In genomic region chr2:121288901-121289729, GRCm38 (mm10) we compare ENCODE assay signal across 8 mouse cellular contexts. TPM values are rescaled to one million over a fixed set of nuclear protein-coding genes. Genes with fewer than 3 reads are reported as not detected.
DNase-seq lines count a peak whose midpoint lies in the region; ATAC-seq and TF ChIP-seq lines count a peak whose summit lies in the region.

Map1a (plus strand) TSS chr2:121289600.

- in situ Hi-C loops in ES-E14 (cut with MboI; ENCODE audit: low sequenced_read_pairs in 2 of 2, unreplicated experiment in 2 of 2) = no loop called here

- WGBS in forebrain, embryonic 16.5 days = under 1% methylated on average over 48 of the region's 48 CpGs
- 2% methylated on average over 48 of the region's 48 CpGs for WGBS in lung, embryonic 14.5 days
- under 1% methylated on average over 48 of the region's 48 CpGs for WGBS in olfactory bulb, adult 2 months
- WGBS in thymus, adult 2 months = 4% methylated on average over 48 of the region's 48 CpGs

- H3K9me3 ChIP-seq in ES-E14 (ENCODE audit: control insufficient read depth, insufficient read depth, low read depth, low read length) = no peaks in the 10 kb centered on the region
- H3K9me3 ChIP-seq in forebrain, embryonic 16.5 days (ENCODE audit: control insufficient read depth, low read length) = no peaks in the 10 kb centered on the region
- H3K9me3 ChIP-seq in lung, embryonic 14.5 days (ENCODE audit: low read depth, low read length) = no peaks in the 10 kb centered on the region

- H3K27me3 ChIP-seq in forebrain, embryonic 16.5 days (replicated peaks; ENCODE audit: control insufficient read depth, insufficient read depth, low read length) = no peaks in the 10 kb centered on the region
- H3K27me3 ChIP-seq in lung, embryonic 14.5 days (ENCODE audit: insufficient read depth, low read length) = peaks cover 24% of the 10 kb centered on the region
- no peaks in the 10 kb centered on the region for H3K27me3 ChIP-seq in thymus, adult 2 months (ENCODE audit: control insufficient read depth, insufficient read depth, low read length)

- DNase-seq in ES-E14 (ENCODE audit: low read depth, low spot score) = peak; percentile 93
- peak; percentile 99 for DNase-seq in cerebellum, adult 11-12 months
- peak; percentile 85 to 86 for DNase-seq in heart, postnatal 36 days
- peak; percentile 97 to 98 for DNase-seq in layer of hippocampus, adult 2 months (ENCODE audit: low spot score in 2 of 2)
- DNase-seq in lung, embryonic 14.5 days = peak; percentile 98
- peak; percentile 85 for DNase-seq in thymus, adult 2 months

- peak within 1 kb of the TSS; percentile 60 to 76 for H3K4me3 ChIP-seq in ES-E14 (ENCODE audit: insufficient read depth in 1 of 2, low read depth in 1 of 2, low read length in 2 of 2, poor library complexity in 1 of 2, severe bottlenecking in 1 of 2)
- peak within 1 kb of the TSS; percentile 75 for H3K4me3 ChIP-seq in forebrain, embryonic 16.5 days (replicated peaks; ENCODE audit: low read length)
- peak within 1 kb of the TSS; percentile 65 for H3K4me3 ChIP-seq in layer of hippocampus, adult 2 months
- H3K4me3 ChIP-seq in lung, embryonic 14.5 days (ENCODE audit: low read depth, low read length) = peak within 1 kb of the TSS; percentile 38
- peak within 1 kb of the TSS; percentile 88 for H3K4me3 ChIP-seq in olfactory bulb, adult 2 months (ENCODE audit: insufficient read depth, low read depth, low read length)
- H3K4me3 ChIP-seq in thymus, adult 2 months (ENCODE audit: control insufficient read depth, insufficient read depth, low read length) = peak within 1 kb of the TSS; percentile 43

- H3K4me2 ChIP-seq in forebrain, embryonic 16.5 days (ENCODE audit: low read length) = peak within 1 kb of the TSS; percentile 92
- H3K4me2 ChIP-seq in lung, embryonic 14.5 days = peak within 1 kb of the TSS; percentile 79

- no peaks in the 10 kb centered on the region for H3K36me3 ChIP-seq in ES-E14 (ENCODE audit: control insufficient read depth, insufficient read depth, low read length, poor library complexity, severe bottlenecking)
- H3K36me3 ChIP-seq in forebrain, embryonic 16.5 days (ENCODE audit: control insufficient read depth, insufficient read depth) = no peaks in the 10 kb centered on the region
- H3K36me3 ChIP-seq in lung, embryonic 14.5 days (ENCODE audit: insufficient read depth) = no peaks in the 10 kb centered on the region
- H3K36me3 ChIP-seq in thymus, adult 2 months (ENCODE audit: control insufficient read depth, insufficient read depth, low read length) = no peaks in the 10 kb centered on the region

- intact Hi-C loops in heart, postnatal 36 days (cut with DNase I) = no loop called here

- peak within 1 kb of the TSS; percentile 76 for H3K9ac ChIP-seq in ES-E14 (ENCODE audit: insufficient read depth, low read depth, low read length, poor library complexity, severe bottlenecking)
- H3K9ac ChIP-seq in forebrain, embryonic 16.5 days (replicated peaks; ENCODE audit: low read depth, low read length) = peak within 1 kb of the TSS; percentile 71
- peak within 1 kb of the TSS; percentile 18 for H3K9ac ChIP-seq in lung, embryonic 14.5 days

- peak within 1 kb of the TSS; percentile 34; the same call in 1 of the 2 replicates for H3K27ac ChIP-seq in ES-E14 (ENCODE audit: insufficient read depth, low read depth, low read length, poor library complexity, severe bottlenecking)
- H3K27ac ChIP-seq in forebrain, embryonic 16.5 days (ENCODE audit: low read length) = peak within 1 kb of the TSS; percentile 81
- peak within 1 kb of the TSS; percentile 95 for H3K27ac ChIP-seq in layer of hippocampus, adult 2 months
- H3K27ac ChIP-seq in lung, embryonic 14.5 days (ENCODE audit: low read depth) = no peak within 1 kb of the TSS
- H3K27ac ChIP-seq in olfactory bulb, adult 2 months (ENCODE audit: insufficient read depth, low read depth, low read length) = peak within 1 kb of the TSS; percentile 100
- H3K27ac ChIP-seq in thymus, adult 2 months (ENCODE audit: control insufficient read depth, insufficient read depth, low read length) = no peak within 1 kb of the TSS

- TF ChIP-seq CTCF in layer of hippocampus, adult 2 months (conservative IDR thresholded peaks at IDR 0.05) = peak; percentile 28; the same call in 1 of the 2 replicates
- TF ChIP-seq CTCF in lung, embryonic 14.5 days (IDR thresholded peaks at IDR 0.05; ENCODE audit: low read depth) = 0 out of 2 replicates have a peak, but pooled peaks have one; percentile 2
- TF ChIP-seq CTCF in olfactory bulb, adult 2 months (IDR thresholded peaks at IDR 0.05; ENCODE audit: insufficient read depth, low read depth, low read length) = no peak
- no peak for TF ChIP-seq CTCF in thymus, adult 2 months (IDR thresholded peaks at IDR 0.05; ENCODE audit: borderline replicate concordance, control insufficient read depth, extremely low read depth, insufficient read depth, low read length, poor library complexity)

- peak; percentile 98 for ATAC-seq in forebrain, embryonic 16.5 days
- peak; percentile 98 for ATAC-seq in lung, embryonic 14.5 days (ENCODE audit: insufficient read depth)

- peaks cover 0 to 2% of the 10 kb centered on the region in 2 experiments; a peak in 1 of 4 replicates for H3K4me1 ChIP-seq in ES-E14 (ENCODE audit: control insufficient read depth in 2 of 2, insufficient read depth in 2 of 2, low read length in 2 of 2, poor library complexity in 1 of 2)
- H3K4me1 ChIP-seq in forebrain, embryonic 16.5 days (replicated peaks; ENCODE audit: control insufficient read depth, insufficient read depth, low read length) = peaks cover 25% of the 10 kb centered on the region
- H3K4me1 ChIP-seq in lung, embryonic 14.5 days (ENCODE audit: insufficient read depth) = peaks cover 4% of the 10 kb centered on the region
- peaks cover 14% of the 10 kb centered on the region for H3K4me1 ChIP-seq in olfactory bulb, adult 2 months (ENCODE audit: control insufficient read depth, insufficient read depth, low read length)
- H3K4me1 ChIP-seq in thymus, adult 2 months (replicated peaks; ENCODE audit: control insufficient read depth, insufficient read depth, low read length) = peaks cover 13% of the 10 kb centered on the region

- peak; percentile 82 for TF ChIP-seq POLR2A in olfactory bulb, adult 2 months (IDR thresholded peaks at IDR 0.05; ENCODE audit: insufficient read depth, low read depth, low read length)
- no peak for TF ChIP-seq POLR2A in thymus, adult 2 months (IDR thresholded peaks at IDR 0.05; ENCODE audit: control insufficient read depth, extremely low read depth, insufficient read depth, low read length, poor library complexity)

TF ChIP-seq in ES-E14, 5 proteins besides CTCF, POLR2A, EP300 and RAD21:
- TF ChIP-seq CHD2 (IDR thresholded peaks at IDR 0.05; ENCODE audit: low read depth, low read length) (no peak), ZC3H11A (IDR thresholded peaks at IDR 0.05; ENCODE audit: borderline replicate concordance, low read depth, low read length) (no peak), HCFC1 (IDR thresholded peaks at IDR 0.05; ENCODE audit: borderline replicate concordance, insufficient read depth, low read length) (no peak), ZNF384 (IDR thresholded peaks at IDR 0.05; ENCODE audit: low read depth, low read length) (no peak), MAFK (IDR thresholded peaks at IDR 0.05; ENCODE audit: insufficient read depth, low read depth, low read length) (no peak)

RNA-seq across cellular contexts. Expression of gene Map1a, which starts in this region (rescaled TPM):
- total RNA-seq in ES-E14 (2012; rRNA removed) = 4.3 and 4.4 TPM in 2 replicates
- 10.9 and 13.3 TPM in 2 replicates for polyA plus RNA-seq in forebrain, embryonic 16.5 days (2015; fragmentation: Nextera tagmentation; extraction: Ambion mirVana)
- 1 to 10 TPM; 3.9 to 4.4 TPM for total RNA-seq in heart, postnatal 36 days (2021)
- total RNA-seq in layer of hippocampus, adult 2 months (2021) = 100 to 1,000 TPM; 622 to 629 TPM
- 5.5 and 5.7 TPM in 2 replicates for polyA plus RNA-seq in lung, embryonic 14.5 days (2014; fragmentation: Nextera tagmentation; extraction: Ambion mirVana)
- 93.5 and 210 TPM in 2 replicates for polyA plus RNA-seq in olfactory bulb, adult 2 months (2012; ENCODE audit: insufficient read depth, insufficient read length, low replicate concordance, missing spikeins)
- 1.1 TPM in 2 replicates for polyA plus RNA-seq in thymus, adult 2 months (2012; rRNA removed)

Comparison
In these comparisons a context has a peak if more than half of its experiments do, and no peak if none do; other contexts are left out.
1. RNA of gene Map1a (total RNA-seq): 622 to 629 TPM in layer of hippocampus, adult 2 months; 3.9 to 4.4 TPM in heart, postnatal 36 days and 4.3 to 4.4 TPM in ES-E14; every median in the first group is over 100 times any median in the second.
2. H3K27ac ChIP-seq: peak in ES-E14 (single experiment), forebrain, embryonic 16.5 days (single experiment), layer of hippocampus, adult 2 months (single experiment) and olfactory bulb, adult 2 months (single experiment); none in lung, embryonic 14.5 days (single experiment) and thymus, adult 2 months (single experiment).
3. H3K4me3 ChIP-seq: peak in every context shown above with its lines; median percentile 88 in olfactory bulb, adult 2 months; 75 in forebrain, embryonic 16.5 days; 68 in ES-E14; 65 in layer of hippocampus, adult 2 months; 43 in thymus, adult 2 months; 38 in lung, embryonic 14.5 days.
4. H3K9ac ChIP-seq: peak in every context shown above with its lines; median percentile 76 in ES-E14; 71 in forebrain, embryonic 16.5 days; 18 in lung, embryonic 14.5 days.
5. CTCF ChIP-seq: peak in layer of hippocampus, adult 2 months (single experiment) and lung, embryonic 14.5 days (single experiment); none in olfactory bulb, adult 2 months (single experiment) and thymus, adult 2 months (single experiment).
6. Peak in every context shown above with its lines, with median percentiles within 50 percentile points of each other: DNase-seq.